Mouse (Mus musculus): Measurements from ENCODE around the gene Prss2.

- TF ChIP-seq CTCF (IDR thresholded peaks at IDR 0.05; ENCODE audit: low read depth) (no peak), EP300 (IDR thresholded peaks at IDR 0.05; ENCODE audit: low read depth) (no peak)
Observed at GRCm38 (mm10) chr6:41532181-41532580, 10.6 kb downstream of the Prss2 start.
